Mouse (Mus musculus): Measurements from ENCODE around the gene Trpv5.

GRCm38 (mm10) chr6:41658487-41658886 lies 22.1 kb downstream of the Trpv5 start:
- TF ChIP-seq ZNF384 (IDR thresholded peaks at IDR 0.05; ENCODE audit: low read depth, low read length): no peak
- TF ChIP-seq IRF4 (IDR thresholded peaks at IDR 0.05; ENCODE audit: low read depth, low read length): no peak
- TF ChIP-seq USF1 (IDR thresholded peaks at IDR 0.05; ENCODE audit: low read depth, low read length): no peak
- TF ChIP-seq HCFC1 (IDR thresholded peaks at IDR 0.05; ENCODE audit: low read depth, low read length): no peak
- no peak for TF ChIP-seq CTCF (conservative IDR thresholded peaks at IDR 0.05 in 1 of 2, IDR thresholded peaks at IDR 0.05 in 1 of 2; ENCODE audit: low read depth in 2 of 2, low read length in 2 of 2)
- TF ChIP-seq EP300 (IDR thresholded peaks at IDR 0.05; ENCODE audit: low read length): no peak
- no peak for TF ChIP-seq ETS1 (conservative IDR thresholded peaks at IDR 0.05; ENCODE audit: low read depth, low read length)
- TF ChIP-seq KAT2A (IDR thresholded peaks at IDR 0.05; ENCODE audit: insufficient replicate concordance, low read length): no peak
- TF ChIP-seq ZC3H11A (IDR thresholded peaks at IDR 0.05; ENCODE audit: low read depth, low read length): no peak
- no peak for TF ChIP-seq TCF12 (IDR thresholded peaks at IDR 0.05; ENCODE audit: low read depth, low read length)
- no peak for TF ChIP-seq CHD2 (IDR thresholded peaks at IDR 0.05; ENCODE audit: low read length)
- no peak for TF ChIP-seq POLR2AphosphoS2 (IDR thresholded peaks at IDR 0.05; ENCODE audit: low read depth, low read length)
- no peak for TF ChIP-seq PAX5 (IDR thresholded peaks at IDR 0.05; ENCODE audit: low read length)

Measured in CH12.LX (cell line).